Mouse (Mus musculus): ENCODE measurements around the gene A230050P20Rik. TPM values are rescaled to one million over a fixed set of nuclear protein-coding genes. Genes with fewer than 3 reads are reported as not detected.
"Not testable (repeated sequence)": the region's sequence is repeated elsewhere in the genome, so short reads cannot be mapped to it uniquely, and the experiment has no call there.

The A230050P20Rik gene
- total RNA-seq (2015) (1.5 and 2.3 TPM in 2 replicates), total RNA-seq (2017) (1.4 and 2.6 TPM in 2 replicates)

DNA sequence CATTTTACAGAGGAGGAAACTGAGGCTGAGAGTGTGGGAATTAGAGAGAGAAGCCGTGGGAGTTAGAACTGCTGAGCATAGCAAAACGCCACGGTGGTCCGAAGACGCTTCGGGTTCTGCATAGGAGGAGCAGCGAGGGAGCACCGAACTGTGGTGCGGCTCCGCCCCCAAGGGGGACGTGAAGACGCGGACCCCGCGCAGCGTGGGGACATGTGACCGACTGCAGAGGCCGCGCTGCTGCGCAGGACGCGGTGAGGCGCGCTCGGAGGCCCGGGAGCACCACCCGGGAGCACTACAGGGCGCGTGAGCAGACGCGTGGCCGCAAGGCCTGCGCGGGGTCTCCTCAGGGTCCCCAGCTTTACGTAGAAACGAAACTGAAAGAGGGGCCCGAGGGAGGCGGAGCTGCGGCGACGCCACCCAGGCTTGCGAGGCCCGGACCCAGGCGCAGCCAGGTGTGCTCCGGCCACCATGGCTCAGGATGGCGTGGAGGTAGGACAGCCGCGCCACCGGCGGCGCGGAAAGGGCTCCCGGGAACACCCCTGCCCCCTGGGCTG lies at the start of gene A230050P20Rik:
A230050P20Rik (plus strand) TSS at position 195 of the 554 bp plus-strand sequence.
- ATAC-seq (ENCODE audit: poor library complexity, severe bottlenecking) = peak; percentile 35

DNA sequence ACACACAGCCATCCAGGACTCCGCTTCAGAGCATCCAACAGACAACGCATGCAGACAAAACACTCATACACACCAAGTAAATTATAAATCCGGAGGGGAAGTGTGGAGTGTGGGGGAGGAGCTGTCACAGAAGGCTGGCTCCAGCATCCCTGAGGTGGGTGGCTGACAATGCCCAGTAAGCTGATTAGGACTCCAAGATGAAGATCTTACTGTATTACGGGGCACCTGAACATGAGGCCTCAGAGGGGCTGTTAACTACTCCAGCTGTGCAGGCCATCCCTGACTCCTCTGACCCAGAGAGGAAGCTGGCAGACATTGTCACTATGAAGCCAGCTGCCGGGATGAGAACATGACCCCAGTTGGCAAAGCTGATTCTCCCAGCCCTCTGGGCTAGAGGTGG lies 48.4 kb upstream of the A230050P20Rik start:
- ATAC-seq (ENCODE audit: poor library complexity, severe bottlenecking) = no peak

GRCm38 (mm10) chr9:20822821-20823220 lies 45.6 kb upstream of the A230050P20Rik start:
- ATAC-seq (ENCODE audit: poor library complexity, severe bottlenecking) = no peak

GRCm38 (mm10) chr9:20825781-20826180 lies 42.7 kb upstream of the A230050P20Rik start:
- no peak for ATAC-seq (ENCODE audit: poor library complexity, severe bottlenecking)

DNA sequence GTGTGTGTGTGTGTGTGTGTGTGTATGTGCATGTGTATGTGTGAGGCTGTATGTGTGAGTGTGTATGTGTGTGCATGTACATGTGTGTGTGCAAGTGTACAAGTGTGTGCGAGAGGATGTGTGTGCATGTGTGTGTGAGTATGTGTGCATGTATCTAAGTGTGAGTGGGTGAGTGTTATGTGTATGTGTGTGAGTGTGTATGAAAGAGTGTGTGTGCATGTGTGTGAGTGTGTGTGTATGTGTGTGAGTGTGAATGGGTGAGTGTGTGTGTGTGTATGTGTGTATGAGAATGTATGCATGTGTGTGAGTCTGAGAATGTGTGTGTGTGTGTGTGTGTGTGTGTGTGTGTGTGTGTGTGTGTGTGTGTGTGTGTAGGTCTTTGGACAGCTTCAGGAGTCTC lies 40.3 kb upstream of the A230050P20Rik start:
- no peak for ATAC-seq (ENCODE audit: poor library complexity, severe bottlenecking)

GRCm38 (mm10) chr9:20830901-20831643 lies 37.4 kb upstream of the A230050P20Rik start:
- peak; percentile 57 for ATAC-seq (ENCODE audit: poor library complexity, severe bottlenecking)

DNA sequence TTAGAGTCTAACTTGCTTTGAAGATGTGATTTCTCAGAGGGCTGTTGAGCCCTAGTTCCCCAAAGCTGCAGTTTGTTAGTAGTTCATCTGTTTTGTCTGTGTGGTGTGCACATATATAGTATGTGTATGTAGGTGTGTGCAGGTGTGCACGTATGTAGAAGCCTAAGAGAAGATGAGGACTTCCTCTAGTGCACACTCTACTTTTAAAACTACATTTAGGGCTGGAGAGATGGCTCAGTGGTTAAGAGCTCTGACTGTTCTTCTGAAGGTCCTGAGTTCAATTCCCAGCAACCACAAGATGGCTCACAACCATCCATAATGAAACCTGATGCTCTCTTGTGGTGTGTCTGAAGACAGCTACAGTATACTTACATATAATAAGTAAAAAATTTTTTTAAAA lies 33.6 kb upstream of the A230050P20Rik start:
- no peak for ATAC-seq (ENCODE audit: poor library complexity, severe bottlenecking)

- not testable (repeated sequence) for ATAC-seq (ENCODE audit: poor library complexity, severe bottlenecking)
Observed at GRCm38 (mm10) chr9:20835431-20835954, 32.9 kb upstream of the A230050P20Rik start.

- no peak for ATAC-seq (ENCODE audit: poor library complexity, severe bottlenecking)
Observed at GRCm38 (mm10) chr9:20837184-20837947, 31.1 kb upstream of the A230050P20Rik start.

DNA sequence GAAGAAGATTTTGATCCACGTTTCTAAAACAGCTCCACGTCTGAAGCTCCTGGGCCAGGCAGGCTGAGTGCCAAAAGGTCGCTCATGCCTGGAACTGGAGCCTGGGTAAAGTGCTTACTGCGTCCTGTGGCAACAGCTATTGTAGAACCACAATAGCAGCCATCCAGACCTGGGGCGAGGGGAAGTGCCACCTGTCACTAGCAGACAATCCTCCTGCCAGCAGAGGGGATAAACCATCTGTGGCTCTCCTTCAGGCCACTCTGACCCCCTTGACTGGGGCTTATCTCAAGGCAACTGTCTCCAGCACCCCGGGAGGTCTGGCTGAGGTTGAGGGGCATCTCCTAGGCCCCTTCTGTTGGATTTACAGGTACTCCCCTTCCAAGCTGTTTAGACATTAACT lies 29.5 kb upstream of the A230050P20Rik start:
- ATAC-seq (ENCODE audit: poor library complexity, severe bottlenecking) = no peak

GRCm38 (mm10) chr9:20842211-20842610 lies 26.2 kb upstream of the A230050P20Rik start:
- no peak for ATAC-seq (ENCODE audit: poor library complexity, severe bottlenecking)

DNA sequence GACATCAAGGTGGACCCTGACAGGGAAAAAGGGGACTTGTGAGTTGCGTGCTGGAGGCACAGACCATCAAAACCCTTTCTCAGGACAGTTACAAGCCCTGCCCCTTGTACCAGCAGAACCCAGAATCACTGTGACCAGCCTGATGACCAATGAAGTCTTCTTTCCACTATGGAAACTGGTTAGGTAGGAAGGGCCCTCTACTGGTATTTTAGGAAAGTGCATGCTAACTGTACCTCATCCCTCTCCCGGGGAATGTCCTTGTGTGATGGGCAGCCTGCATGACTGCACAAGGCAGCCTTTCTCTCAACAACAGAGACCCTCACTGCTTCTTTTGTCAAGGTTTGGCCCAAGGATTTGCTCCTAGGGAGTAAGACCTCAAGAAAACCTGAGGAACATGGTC lies 25.8 kb upstream of the A230050P20Rik start:
- no peak for ATAC-seq (ENCODE audit: poor library complexity, severe bottlenecking)

GRCm38 (mm10) chr9:20850179-20850578 lies 18.3 kb upstream of the A230050P20Rik start:
- no peak for ATAC-seq (ENCODE audit: poor library complexity, severe bottlenecking)

GRCm38 (mm10) chr9:20857131-20857530 lies 11.3 kb upstream of the A230050P20Rik start:
- peak; percentile 75 for ATAC-seq (ENCODE audit: poor library complexity, severe bottlenecking)

DNA sequence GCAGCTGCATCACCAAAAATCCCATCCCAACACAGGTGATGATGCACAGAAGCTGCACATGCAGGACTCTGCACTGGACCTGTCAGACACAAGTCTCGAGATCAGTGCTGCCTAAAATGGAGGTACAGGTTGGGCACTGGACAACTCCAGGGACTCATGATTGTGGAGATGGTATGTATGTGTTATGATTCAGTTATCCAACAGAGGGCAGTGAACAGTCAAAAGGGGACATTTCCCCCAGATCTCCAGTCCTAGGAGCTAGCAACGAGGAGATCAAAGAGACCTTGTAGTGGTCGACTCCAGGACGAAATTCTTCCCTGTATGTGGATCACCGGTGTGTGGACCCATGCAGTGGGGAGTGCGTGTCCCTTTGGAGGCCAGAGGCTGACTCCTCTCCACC lies 8.5 kb upstream of the A230050P20Rik start:
- no peak for ATAC-seq (ENCODE audit: poor library complexity, severe bottlenecking)

DNA sequence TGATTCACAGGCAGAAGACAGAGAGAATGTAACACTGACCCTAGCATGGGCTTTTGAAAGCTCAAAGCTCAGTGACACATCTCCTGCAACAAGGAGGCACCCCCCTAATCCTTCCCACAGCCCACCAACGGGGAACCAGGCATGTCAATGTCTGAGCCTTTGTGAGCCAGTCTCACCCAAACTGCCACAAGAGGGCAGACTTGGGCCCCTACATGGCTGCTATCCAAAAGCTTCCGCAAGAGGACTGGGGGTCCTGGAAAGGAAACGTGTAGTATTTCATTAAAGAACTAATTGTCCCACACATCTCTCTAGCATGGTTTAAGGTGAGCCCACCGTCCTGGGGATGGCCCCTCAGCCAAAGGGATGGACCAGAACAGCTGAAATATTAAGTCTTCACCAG lies 6.6 kb upstream of the A230050P20Rik start:
- no peak for ATAC-seq (ENCODE audit: poor library complexity, severe bottlenecking)

DNA sequence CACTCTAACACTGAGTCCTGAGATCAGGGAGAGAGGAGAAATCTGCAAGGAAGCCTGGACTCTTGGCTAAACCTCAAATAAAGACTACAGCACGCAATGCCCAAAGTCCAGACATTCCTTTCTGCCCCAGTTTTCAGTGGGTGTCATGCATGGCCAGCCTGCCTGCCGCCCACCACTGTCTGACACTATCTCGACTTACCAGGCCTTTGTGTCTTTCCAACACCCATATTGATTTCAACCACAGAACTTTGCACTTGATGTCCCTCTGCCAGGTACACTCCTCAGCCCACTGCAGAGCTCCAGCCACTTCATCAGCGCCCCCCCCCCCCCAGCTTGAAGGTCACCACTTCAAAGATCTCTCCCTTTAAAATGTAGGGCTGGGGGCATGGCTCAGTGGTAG lies 6.2 kb upstream of the A230050P20Rik start:
- ATAC-seq (ENCODE audit: poor library complexity, severe bottlenecking) = no peak

- no peak for ATAC-seq (ENCODE audit: poor library complexity, severe bottlenecking)
Observed at GRCm38 (mm10) chr9:20866879-20867278, 1.6 kb upstream of the A230050P20Rik start.

- ATAC-seq (ENCODE audit: poor library complexity, severe bottlenecking) = no peak
Observed at GRCm38 (mm10) chr9:20869246-20869645, 804 bp downstream of the A230050P20Rik start.

DNA sequence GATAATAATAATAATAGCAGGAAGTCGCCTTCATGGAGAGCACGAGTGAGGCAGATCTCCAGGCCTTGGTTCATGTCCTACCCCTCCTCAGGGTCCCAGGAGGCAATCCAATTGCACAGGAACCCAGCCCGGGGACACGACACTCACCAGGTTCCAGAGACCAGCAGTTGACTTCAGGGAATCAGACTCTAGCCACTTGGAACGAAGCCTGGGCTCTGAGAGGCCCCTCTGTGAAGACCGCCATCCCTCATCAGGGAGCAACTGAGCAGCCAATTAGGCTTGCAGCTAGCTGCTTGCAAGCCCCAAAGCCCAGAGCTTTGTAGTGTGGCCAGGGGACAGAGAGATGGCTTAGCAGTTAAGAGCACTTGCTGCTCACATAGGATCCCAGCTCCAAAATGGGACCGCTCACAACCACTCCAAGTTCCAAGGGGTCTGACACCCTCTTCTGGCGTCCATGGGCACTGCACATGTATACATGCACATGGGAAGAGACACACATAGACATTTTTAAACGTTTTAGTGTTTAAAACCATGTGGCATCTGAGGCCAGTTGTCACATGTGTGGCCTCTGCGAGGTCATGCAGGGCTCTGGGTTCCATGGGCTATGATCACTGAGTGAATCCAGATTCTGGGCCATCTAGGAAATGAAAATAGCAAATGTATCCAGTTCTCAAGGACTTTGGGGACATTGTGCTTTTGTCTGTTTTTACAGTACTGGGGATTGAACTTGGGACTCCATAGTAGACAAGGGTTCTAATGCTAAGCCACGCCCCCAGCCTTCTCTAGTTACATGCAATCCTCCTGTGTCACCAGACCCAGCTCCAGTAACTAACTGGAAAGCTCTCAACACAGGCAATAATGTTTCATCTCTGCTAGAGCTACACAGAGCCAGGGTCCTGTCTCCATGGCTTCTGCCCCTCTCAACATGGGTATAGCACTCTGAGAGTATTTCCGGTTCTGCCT lies 2.0 kb downstream of the A230050P20Rik start:
- no peak for ATAC-seq (ENCODE audit: poor library complexity, severe bottlenecking)
